Mouse (Mus musculus): ENCODE data around the gene Nkiras2. TPM values are rescaled to one million over a fixed set of nuclear protein-coding genes. Genes with fewer than 3 reads are reported as not detected.
A peak's percentile ranks its signal among the peaks of the same experiment; 100 is the strongest.

Nkiras2 gene
- polyA plus RNA-seq, 1 experiment from 2014 or later: 99.1 TPM

GRCm38 (mm10) chr11:100671049-100671448, 52.0 kb downstream of the Nkiras2 start:
- H3K27me3 ChIP-seq (replicated peaks; ENCODE audit: control insufficient read depth, insufficient read depth, low read length): 0 out of 2 replicates have a peak, but pooled peaks cover 2% of the 10 kb centered on the region
- H3K4me1 ChIP-seq (ENCODE audit: control insufficient read depth, insufficient read depth, low read depth, low read length): peaks cover 4% of the 10 kb centered on the region; the same call in 1 of the 2 replicates
- H3K9me3 ChIP-seq (ENCODE audit: control insufficient read depth, low read length): 0 out of 2 replicates have a peak, but pooled peaks cover 2% of the 10 kb centered on the region
- ATAC-seq: no peak
- no peak overlapping the region for H3K9ac ChIP-seq (ENCODE audit: low read depth, low read length)
- H3K27ac ChIP-seq (ENCODE audit: low read depth, low read length): no peak overlapping the region
- H3K4me3 ChIP-seq (ENCODE audit: low read length): no peak overlapping the region
- 71% methylated on average over 1 of the region's 1 CpGs for WGBS
- H3K36me3 ChIP-seq (ENCODE audit: control insufficient read depth, insufficient read depth, low read length): no peaks in the 10 kb centered on the region
- no peak overlapping the region for H3K4me2 ChIP-seq (ENCODE audit: low read length)

- no peak overlapping the region for H3K4me2 ChIP-seq (ENCODE audit: low read length)
- H3K27ac ChIP-seq (ENCODE audit: low read depth, low read length): no peak overlapping the region
- H3K4me3 ChIP-seq (ENCODE audit: low read length): no peak overlapping the region
- peaks cover 4% of the 10 kb centered on the region; the same call in 1 of the 2 replicates for H3K4me1 ChIP-seq (ENCODE audit: control insufficient read depth, insufficient read depth, low read depth, low read length)
- H3K9me3 ChIP-seq (ENCODE audit: control insufficient read depth, low read length): 0 out of 2 replicates have a peak, but pooled peaks cover 2% of the 10 kb centered on the region
- H3K36me3 ChIP-seq (ENCODE audit: control insufficient read depth, insufficient read depth, low read length): no peaks in the 10 kb centered on the region
- ATAC-seq: no peak
- no peak overlapping the region for H3K9ac ChIP-seq (ENCODE audit: low read depth, low read length)
- H3K27me3 ChIP-seq (replicated peaks; ENCODE audit: control insufficient read depth, insufficient read depth, low read length): 0 out of 2 replicates have a peak, but pooled peaks cover 2% of the 10 kb centered on the region
- WGBS: 49% methylated on average over 2 of the region's 2 CpGs
Observed at GRCm38 (mm10) chr11:100671956-100672355, 52.9 kb downstream of the Nkiras2 start.

GRCm38 (mm10) chr11:100673169-100673568, 54.1 kb downstream of the Nkiras2 start:
- no peak overlapping the region for H3K27ac ChIP-seq (ENCODE audit: low read depth, low read length)
- H3K4me3 ChIP-seq (ENCODE audit: low read length): 0 out of 2 replicates have a peak overlapping the region, but pooled peaks have one; percentile 5
- H3K36me3 ChIP-seq (ENCODE audit: control insufficient read depth, insufficient read depth, low read length): no peaks in the 10 kb centered on the region
- 0 out of 2 replicates have a peak, but pooled peaks cover 2% of the 10 kb centered on the region for H3K9me3 ChIP-seq (ENCODE audit: control insufficient read depth, low read length)
- peak overlapping the region; percentile 41 for H3K4me2 ChIP-seq (ENCODE audit: low read length)
- WGBS: 2% methylated on average over 23 of the region's 23 CpGs
- H3K4me1 ChIP-seq (ENCODE audit: control insufficient read depth, insufficient read depth, low read depth, low read length): peaks cover 4% of the 10 kb centered on the region; the same call in 1 of the 2 replicates
- no peak for ATAC-seq
- peak overlapping the region; percentile 54 for H3K9ac ChIP-seq (ENCODE audit: low read depth, low read length)
- 0 out of 2 replicates have a peak, but pooled peaks cover 2% of the 10 kb centered on the region for H3K27me3 ChIP-seq (replicated peaks; ENCODE audit: control insufficient read depth, insufficient read depth, low read length)

Other genes starting within 250 kb of the Nkiras2 start
- gene Jup, start 221.5 kb upstream of the Nkiras2 start, polyA plus RNA-seq (2015; fragmentation: Nextera tagmentation; extraction: Ambion mirVana): 68.8 and 77.7 TPM in 2 replicates
- 21.5 and 25.5 TPM in 2 replicates for gene P3h4, start 204.4 kb upstream of the Nkiras2 start, polyA plus RNA-seq (2015; fragmentation: Nextera tagmentation; extraction: Ambion mirVana)
- gene Fkbp10, start 203.5 kb upstream of the Nkiras2 start, polyA plus RNA-seq (2015; fragmentation: Nextera tagmentation; extraction: Ambion mirVana): 29.2 and 33.1 TPM in 2 replicates
- 127 TPM in 2 replicates for gene Nt5c3b, start 177.4 kb upstream of the Nkiras2 start, polyA plus RNA-seq (2015; fragmentation: Nextera tagmentation; extraction: Ambion mirVana)
- gene Klhl10, start 177.3 kb upstream of the Nkiras2 start, polyA plus RNA-seq (2015; fragmentation: Nextera tagmentation; extraction: Ambion mirVana): 0.75 and 1.2 TPM in 2 replicates
- gene Klhl11, start 146.5 kb upstream of the Nkiras2 start, polyA plus RNA-seq (2015; fragmentation: Nextera tagmentation; extraction: Ambion mirVana): 9.1 and 10.4 TPM in 2 replicates
- 215 and 253 TPM in 2 replicates for gene Acly, start 91.2 kb upstream of the Nkiras2 start, polyA plus RNA-seq (2015; fragmentation: Nextera tagmentation; extraction: Ambion mirVana)
- gene Ttc25, start 73.6 kb upstream of the Nkiras2 start, polyA plus RNA-seq (2015; fragmentation: Nextera tagmentation; extraction: Ambion mirVana): 2.2 and 2.5 TPM in 2 replicates
- 72.6 and 85.0 TPM in 2 replicates for gene Cnp, start 44.3 kb upstream of the Nkiras2 start, polyA plus RNA-seq (2015; fragmentation: Nextera tagmentation; extraction: Ambion mirVana)
- 290 and 293 TPM in 2 replicates for gene Dnajc7, start 924 bp downstream of the Nkiras2 start, polyA plus RNA-seq (2015; fragmentation: Nextera tagmentation; extraction: Ambion mirVana)
- gene Zfp385c, start 73.2 kb downstream of the Nkiras2 start, polyA plus RNA-seq (2015; fragmentation: Nextera tagmentation; extraction: Ambion mirVana): 2.0 and 2.3 TPM in 2 replicates
- gene Dhx58, start 85.0 kb downstream of the Nkiras2 start, polyA plus RNA-seq (2015; fragmentation: Nextera tagmentation; extraction: Ambion mirVana): 2.5 and 2.6 TPM in 2 replicates
- gene Kat2a, start 93.2 kb downstream of the Nkiras2 start, polyA plus RNA-seq (2015; fragmentation: Nextera tagmentation; extraction: Ambion mirVana): 62.2 and 67.8 TPM in 2 replicates
- gene Hspb9, start 94.6 kb downstream of the Nkiras2 start, polyA plus RNA-seq (2015; fragmentation: Nextera tagmentation; extraction: Ambion mirVana): 0.34 TPM in 1 of 2 replicates, not detected in the other
- 43.7 and 43.8 TPM in 2 replicates for gene Rab5c, start 119.0 kb downstream of the Nkiras2 start, polyA plus RNA-seq (2015; fragmentation: Nextera tagmentation; extraction: Ambion mirVana)
- gene Kcnh4, start 140.7 kb downstream of the Nkiras2 start, polyA plus RNA-seq (2015; fragmentation: Nextera tagmentation; extraction: Ambion mirVana): 8.9 and 10.0 TPM in 2 replicates
- 0.48 and 0.59 TPM in 2 replicates for gene Hcrt, start 143.7 kb downstream of the Nkiras2 start, polyA plus RNA-seq (2015; fragmentation: Nextera tagmentation; extraction: Ambion mirVana)
- 8.2 and 9.6 TPM in 2 replicates for gene Ghdc, start 151.7 kb downstream of the Nkiras2 start, polyA plus RNA-seq (2015; fragmentation: Nextera tagmentation; extraction: Ambion mirVana)
- 15.0 and 18.9 TPM in 2 replicates for gene Stat5b, start 231.5 kb downstream of the Nkiras2 start, polyA plus RNA-seq (2015; fragmentation: Nextera tagmentation; extraction: Ambion mirVana)
- gene Stat5a, start 240.1 kb downstream of the Nkiras2 start, polyA plus RNA-seq (2015; fragmentation: Nextera tagmentation; extraction: Ambion mirVana): 1.8 and 2.4 TPM in 2 replicates

Measured in hindbrain, embryonic 16.5 days (tissue).